Mouse (Mus musculus) forebrain, embryonic 15.5 days (tissue): ENCODE measurements around the gene Tnrc6a. TPM values are rescaled to one million over a fixed set of nuclear protein-coding genes. Genes with fewer than 3 reads are reported as not detected.

Experiments used
- ATAC-seq: fragments of 200-750 bp; cut with Nextera tagmentation; replicated peaks from 2 replicates; pipeline ENCODE4 v1.8.0; 2017; ENCODE audit warnings: mild to moderate bottlenecking, moderate TSS enrichment, moderate library complexity
- H3K27ac ChIP-seq: fragments of 300-500 bp; sonication (generic); replicated peaks from 2 replicates; pipeline ENCODE4 v1.5.1; 2015; ENCODE audit warnings: mild to moderate bottlenecking, inconsistent platforms
- H3K27me3 ChIP-seq: fragments of 300-500 bp; sonication (generic); 2 replicates; pipeline ENCODE4 v1.6.1; 2015; ENCODE audit warnings: inconsistent platforms
- H3K36me3 ChIP-seq: fragments of 300-500 bp; sonication (generic); 2 replicates; pipeline ENCODE4 v1.6.1; 2015; ENCODE audit warnings: mild to moderate bottlenecking, inconsistent platforms
- H3K4me1 ChIP-seq: fragments of 300-500 bp; sonication (generic); 2 replicates; pipeline ENCODE4 v1.6.1; 2015; ENCODE audit warnings: inconsistent platforms
- H3K4me2 ChIP-seq: fragments of 300-500 bp; sonication (generic); replicated peaks from 2 replicates; pipeline ENCODE4 v1.6.1; 2015; ENCODE audit warnings: mild to moderate bottlenecking, inconsistent platforms
- H3K4me3 ChIP-seq: fragments of 300-500 bp; sonication (generic); 2 replicates; pipeline ENCODE4 v1.5.1; 2015; ENCODE audit warnings: mild to moderate bottlenecking, inconsistent platforms
- H3K9ac ChIP-seq: fragments of 300-500 bp; sonication (generic); replicated peaks from 2 replicates; pipeline ENCODE4 v1.6.1; 2015; ENCODE audit warnings: mild to moderate bottlenecking, inconsistent platforms
- H3K9me3 ChIP-seq: fragments of 300-500 bp; sonication (generic); 2 replicates; pipeline ENCODE4 v1.6.1; 2016; ENCODE audit warnings: inconsistent platforms
- WGBS: fragments of 180-500 bp; shearing (Covaris S2); methylation state at CpG from one replicate; pipeline ENCODE4 v1.1.7; 2015; ENCODE audit warnings: mixed read lengths; 5-methylcytosine and 5-hydroxymethylcytosine counted together
- polyA plus RNA-seq: library from polyadenylated mRNA; unstranded; fragments of >200 nt; fragmentation: Nextera tagmentation; extraction: Ambion mirVana; gene quantifications from 2 replicates; pipeline ENCODE4 v1.2.1, GENCODE M21; 2015

Gene Tnrc6a
- polyA plus RNA-seq, 1 experiment from 2014 or later: 52.7 TPM

DNA sequence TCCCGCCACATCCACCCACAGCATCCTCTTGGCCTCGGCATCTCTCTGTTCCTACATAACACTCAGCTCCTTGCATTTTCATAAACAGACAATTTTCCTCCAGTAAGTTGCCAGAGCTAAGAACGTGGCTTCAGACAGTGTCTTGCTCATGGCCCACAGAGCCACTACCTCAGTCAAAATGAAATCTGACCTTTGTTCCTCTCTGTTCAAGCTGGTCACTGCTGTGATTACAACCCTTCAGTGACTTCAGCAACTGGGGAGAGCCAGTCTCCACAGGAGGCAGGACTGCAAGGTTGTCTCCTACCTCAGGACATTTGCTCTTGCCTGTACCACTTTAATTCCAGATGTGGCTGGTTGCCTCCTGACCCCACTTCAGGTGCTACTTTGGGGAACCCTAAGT, 75.5 kb downstream of the Tnrc6a start:
- H3K4me2 ChIP-seq: no peak overlapping the region
- H3K36me3 ChIP-seq: peaks cover 16% of the 10 kb centered on the region
- no peak overlapping the region for H3K9ac ChIP-seq
- no peak overlapping the region for H3K27ac ChIP-seq
- no peaks in the 10 kb centered on the region for H3K9me3 ChIP-seq
- H3K27me3 ChIP-seq: no peaks in the 10 kb centered on the region
- H3K4me1 ChIP-seq: no peaks in the 10 kb centered on the region
- 94% methylated on average over 3 of the region's 3 CpGs for whole genome bisulfite sequencing
- ATAC-seq: no peak
- H3K4me3 ChIP-seq: no peak overlapping the region

DNA sequence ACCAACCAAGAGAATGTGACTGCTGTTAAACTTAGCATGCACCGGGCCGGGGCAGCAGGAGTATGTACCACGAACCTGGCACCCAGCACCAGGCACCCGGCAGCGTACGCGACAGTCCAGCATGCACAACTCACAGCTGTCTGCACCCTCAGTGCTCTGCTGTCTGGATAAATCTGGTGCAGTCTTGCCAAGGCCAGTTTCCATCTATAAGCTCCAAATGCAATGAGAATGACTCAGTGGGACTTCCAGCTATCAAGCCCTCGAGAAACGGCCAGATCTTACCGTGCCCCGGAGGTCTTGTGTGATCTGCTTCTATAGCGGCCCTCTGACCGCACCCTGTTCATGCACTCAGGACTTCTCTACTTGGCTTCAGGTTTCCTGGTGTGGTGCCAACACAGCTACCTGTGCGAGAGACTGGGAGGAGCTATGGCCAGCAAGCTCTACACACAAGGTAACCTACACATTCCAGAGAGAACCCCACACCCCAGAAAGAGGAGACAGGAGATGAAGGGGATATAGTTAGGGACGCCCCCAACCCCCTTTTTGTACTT, 76.0 kb downstream of the Tnrc6a start:
- peaks cover 10% of the 10 kb centered on the region for H3K36me3 ChIP-seq
- H3K27me3 ChIP-seq: no peaks in the 10 kb centered on the region
- H3K9me3 ChIP-seq: no peaks in the 10 kb centered on the region
- H3K4me3 ChIP-seq: no peak overlapping the region
- 92% methylated on average over 15 of the region's 15 CpGs for WGBS
- no peak overlapping the region for H3K9ac ChIP-seq
- no peak overlapping the region for H3K4me2 ChIP-seq
- ATAC-seq: no peak
- no peaks in the 10 kb centered on the region for H3K4me1 ChIP-seq
- no peak overlapping the region for H3K27ac ChIP-seq

DNA sequence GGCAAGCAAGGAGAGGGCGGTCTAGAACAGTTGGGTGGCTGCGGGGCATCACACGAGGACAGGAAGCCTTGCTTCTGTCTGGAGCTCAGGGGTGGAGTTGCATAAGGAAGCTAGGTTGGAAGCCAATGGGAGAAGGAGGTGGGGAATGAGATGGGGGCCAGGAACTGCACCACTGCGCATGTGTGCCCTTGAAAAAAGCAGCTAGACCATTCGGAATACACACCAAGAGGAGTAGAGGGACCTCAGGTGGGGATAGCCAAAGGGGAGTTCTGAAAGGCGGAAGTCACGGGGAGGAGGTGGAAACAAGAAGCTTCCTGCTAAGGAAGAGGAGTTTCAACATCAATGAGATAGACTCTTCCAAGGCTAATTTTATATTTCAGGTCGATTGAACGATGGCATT, 77.0 kb downstream of the Tnrc6a start:
- no peak overlapping the region for H3K4me3 ChIP-seq
- WGBS: 84% methylated on average over 9 of the region's 9 CpGs
- no peaks in the 10 kb centered on the region for H3K4me1 ChIP-seq
- no peak for ATAC-seq
- no peak overlapping the region for H3K27ac ChIP-seq
- H3K9ac ChIP-seq: no peak overlapping the region
- peaks cover 3% of the 10 kb centered on the region; the same call in 1 of the 2 replicates for H3K36me3 ChIP-seq
- no peaks in the 10 kb centered on the region for H3K9me3 ChIP-seq
- no peak overlapping the region for H3K4me2 ChIP-seq
- no peaks in the 10 kb centered on the region for H3K27me3 ChIP-seq

DNA sequence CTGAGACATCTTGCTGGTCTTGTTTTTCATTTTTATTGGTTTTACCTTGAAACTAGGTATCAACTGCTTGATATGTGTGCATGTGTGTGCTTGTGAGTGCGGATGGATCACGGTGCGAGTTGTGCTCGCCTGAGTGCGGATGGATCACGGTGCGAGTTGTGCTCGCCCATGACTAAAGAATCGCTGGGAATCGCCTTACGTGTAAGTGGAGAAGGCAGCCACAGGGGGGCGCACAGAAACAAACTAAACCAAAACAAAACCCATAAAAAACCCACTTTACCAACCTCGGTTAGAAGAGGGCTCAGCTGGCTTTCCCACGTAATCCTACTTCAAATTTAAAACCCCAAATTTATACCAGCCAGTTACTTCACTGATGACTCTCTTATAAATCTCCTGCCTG, 81.6 kb downstream of the Tnrc6a start:
- Histone ChIP-seq H3K4me1 (no peaks in the 10 kb centered on the region), H3K27ac (no peak overlapping the region), H3K9ac (no peak overlapping the region), H3K36me3 (no peaks in the 10 kb centered on the region), H3K4me2 (no peak overlapping the region), H3K27me3 (no peaks in the 10 kb centered on the region), H3K9me3 (no peaks in the 10 kb centered on the region), H3K4me3 (no peak overlapping the region)
- no peak for ATAC-seq
- WGBS: 38% methylated on average over 14 of the region's 14 CpGs

DNA sequence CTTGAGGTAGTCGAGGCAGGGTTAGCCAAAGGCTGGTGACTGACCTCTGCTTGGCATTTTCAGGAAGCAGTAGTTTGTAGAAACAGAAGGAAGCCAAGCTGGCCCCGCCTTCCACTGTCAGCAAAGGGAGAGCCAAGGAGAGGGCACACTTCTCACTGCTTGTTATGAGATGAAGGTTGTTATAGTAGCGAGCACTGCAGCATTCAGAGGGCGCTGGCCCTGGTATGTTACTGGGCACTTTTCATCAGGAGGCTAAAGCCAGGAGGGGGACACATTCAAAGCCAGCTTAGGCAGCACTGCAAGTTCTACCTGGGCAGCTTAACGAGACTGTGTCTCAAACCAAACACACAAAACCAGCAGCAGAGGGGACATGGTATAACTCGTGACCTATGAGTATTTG, 83.9 kb downstream of the Tnrc6a start:
- Histone ChIP-seq H3K4me3 (no peak overlapping the region), H3K9ac (no peak overlapping the region), H3K36me3 (no peaks in the 10 kb centered on the region), H3K4me2 (no peak overlapping the region), H3K9me3 (no peaks in the 10 kb centered on the region), H3K4me1 (no peaks in the 10 kb centered on the region), H3K27ac (no peak overlapping the region), H3K27me3 (no peaks in the 10 kb centered on the region)
- no peak for ATAC-seq
- 77% methylated on average over 6 of the region's 6 CpGs for WGBS

DNA sequence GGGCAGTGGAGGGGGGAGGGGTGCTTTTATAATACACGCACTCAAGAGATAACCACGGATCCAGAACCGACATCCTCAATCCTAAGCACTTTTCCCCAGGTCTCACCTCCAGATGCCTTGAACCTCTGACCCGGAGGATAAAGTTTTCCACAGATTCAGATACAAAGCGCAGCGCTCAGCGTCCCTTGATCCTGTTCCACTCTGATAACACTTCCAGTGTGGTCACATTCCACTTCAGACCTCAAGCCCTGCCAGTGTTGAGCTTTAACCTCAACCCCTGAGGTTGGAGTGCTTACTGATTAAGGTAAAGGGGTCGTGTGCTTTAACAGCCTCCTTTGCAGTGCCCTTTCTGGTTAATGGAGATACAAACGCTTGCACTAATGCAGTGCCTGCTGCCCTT, 86.2 kb downstream of the Tnrc6a start:
- H3K27me3 ChIP-seq: no peaks in the 10 kb centered on the region
- no peak overlapping the region for H3K4me3 ChIP-seq
- no peaks in the 10 kb centered on the region for H3K4me1 ChIP-seq
- H3K9me3 ChIP-seq: no peaks in the 10 kb centered on the region
- ATAC-seq: no peak
- H3K27ac ChIP-seq: no peak overlapping the region
- no peaks in the 10 kb centered on the region for H3K36me3 ChIP-seq
- no peak overlapping the region for H3K9ac ChIP-seq
- no peak overlapping the region for H3K4me2 ChIP-seq
- whole genome bisulfite sequencing: 82% methylated on average over 9 of the region's 9 CpGs

DNA sequence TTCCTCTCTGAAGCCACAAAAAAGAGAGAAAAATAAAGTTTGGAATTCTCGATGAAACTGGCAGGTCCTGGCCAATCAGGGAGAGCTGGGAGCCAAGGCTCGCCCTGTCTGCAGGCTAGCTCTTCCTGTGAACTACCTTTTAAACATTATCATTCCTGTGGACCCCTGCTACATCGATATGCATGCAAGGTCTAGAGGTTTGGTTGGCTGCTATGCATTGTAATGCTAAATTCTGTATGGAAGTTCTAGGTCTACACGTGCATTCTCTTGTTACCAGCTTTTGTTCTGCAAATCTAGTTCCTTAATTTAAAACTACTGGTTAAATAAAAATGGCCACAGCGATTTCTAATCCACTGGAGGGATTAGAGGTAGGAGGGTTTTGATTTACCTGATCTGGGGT, 87.8 kb downstream of the Tnrc6a start:
- WGBS: 47% methylated on average over 5 of the region's 5 CpGs
- H3K36me3 ChIP-seq: no peaks in the 10 kb centered on the region
- no peak overlapping the region for H3K4me3 ChIP-seq
- no peaks in the 10 kb centered on the region for H3K4me1 ChIP-seq
- no peaks in the 10 kb centered on the region for H3K9me3 ChIP-seq
- no peak overlapping the region for H3K4me2 ChIP-seq
- no peak for ATAC-seq
- H3K27ac ChIP-seq: no peak overlapping the region
- H3K9ac ChIP-seq: no peak overlapping the region
- no peaks in the 10 kb centered on the region for H3K27me3 ChIP-seq

DNA sequence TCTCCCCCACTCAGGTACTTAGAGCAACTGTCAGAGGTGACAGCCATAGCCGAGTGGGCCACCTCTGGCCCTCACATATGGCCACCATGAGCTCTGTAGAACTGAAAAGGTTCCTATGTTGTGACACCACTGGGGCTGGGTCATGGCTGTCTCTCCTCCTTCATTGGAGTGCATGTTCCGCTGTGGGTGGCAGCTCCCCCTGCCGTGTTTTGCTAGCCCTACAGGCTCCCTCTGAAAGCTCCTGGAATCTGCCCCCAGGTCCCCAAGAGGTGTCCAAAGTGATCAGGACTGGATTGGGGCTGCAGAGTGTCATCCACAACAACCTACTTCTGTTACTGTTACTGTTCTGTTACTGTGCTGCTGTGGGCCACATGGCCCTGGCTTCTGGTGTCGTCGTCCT, 88.6 kb downstream of the Tnrc6a start:
- H3K27me3 ChIP-seq: no peaks in the 10 kb centered on the region

DNA sequence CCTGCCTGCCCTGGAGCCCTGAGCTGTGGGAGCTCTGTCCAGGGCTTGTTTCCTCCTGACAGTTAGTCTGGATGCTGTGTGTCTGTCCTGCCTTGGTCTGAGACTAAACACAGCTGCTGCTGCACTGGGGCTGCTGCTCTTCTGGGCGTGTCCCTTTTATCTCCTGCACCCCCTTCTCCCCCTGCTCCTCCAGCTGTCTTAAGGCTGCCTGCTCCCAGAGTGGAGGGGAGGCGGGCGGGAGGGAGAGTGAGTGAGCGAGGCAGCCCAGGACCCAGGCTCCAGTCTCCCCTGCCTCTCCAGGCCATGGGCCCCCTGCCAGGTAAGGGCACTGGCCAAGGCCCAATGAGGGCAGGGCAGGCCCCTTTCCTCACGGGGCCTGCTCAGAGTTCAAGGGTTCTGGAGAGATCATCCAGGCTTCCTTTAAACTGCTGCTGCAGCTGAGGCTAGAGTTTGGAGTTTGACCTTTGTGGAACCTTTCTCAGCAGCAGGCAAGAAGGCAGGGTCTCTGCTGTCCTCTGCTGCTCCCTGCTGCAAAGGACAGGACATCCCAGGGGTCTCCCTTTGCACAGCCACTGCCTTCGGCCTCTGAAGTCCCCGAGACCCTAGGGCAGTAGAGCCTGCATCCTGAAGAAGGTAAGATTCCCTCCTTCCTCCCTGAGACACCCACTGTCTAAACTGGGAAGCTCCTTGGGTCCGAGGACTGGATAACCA, 90.8 kb downstream of the Tnrc6a start, which contains the start of gene Slc5a11:
Gene Slc5a11 (plus strand): TSS at position 416 of the 711 bp plus-strand sequence.
- ATAC-seq: no peak
- Histone ChIP-seq H3K4me1 (no peaks in the 10 kb centered on the region), H3K27ac (no peak within 1 kb of the TSS), H3K36me3 (no peaks in the 10 kb centered on the region), H3K4me3 (no peak within 1 kb of the TSS), H3K27me3 (no peaks in the 10 kb centered on the region), H3K9ac (no peak within 1 kb of the TSS), H3K4me2 (no peak within 1 kb of the TSS), H3K9me3 (no peaks in the 10 kb centered on the region)
- WGBS: 30% methylated on average over 8 of the region's 8 CpGs

More for the DNA sequence above, 88.6 kb downstream of the Tnrc6a start:
- H3K36me3 ChIP-seq: no peaks in the 10 kb centered on the region
- H3K4me3 ChIP-seq: no peak overlapping the region
- H3K9ac ChIP-seq: no peak overlapping the region
- 84% methylated on average over 5 of the region's 5 CpGs for WGBS
- H3K27ac ChIP-seq: no peak overlapping the region
- no peaks in the 10 kb centered on the region for H3K9me3 ChIP-seq
- ATAC-seq: no peak
- no peaks in the 10 kb centered on the region for H3K4me1 ChIP-seq
- no peak overlapping the region for H3K4me2 ChIP-seq

DNA sequence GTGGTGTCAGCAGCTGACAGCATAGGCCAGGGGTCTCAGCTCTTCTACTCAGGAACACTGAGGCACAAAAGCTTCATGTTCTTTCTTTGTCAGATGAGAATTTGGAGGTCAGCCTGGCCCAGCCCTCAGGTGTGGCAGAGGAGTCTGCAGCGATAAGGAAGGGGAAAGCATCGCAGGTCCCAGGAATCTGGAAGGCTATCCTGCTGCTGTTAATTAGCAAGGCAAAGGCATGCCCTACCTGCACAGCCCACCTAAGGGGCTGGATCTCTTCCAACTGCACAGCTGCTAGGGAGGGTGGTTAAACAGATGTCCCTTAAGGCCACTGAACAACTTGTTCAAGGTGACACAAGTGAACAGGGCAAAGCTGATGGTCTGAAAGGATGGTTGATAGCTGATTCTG, 91.5 kb downstream of the Tnrc6a start:
- 60% methylated on average over 2 of the region's 2 CpGs for WGBS
- no peak for ATAC-seq
- Histone ChIP-seq H3K36me3 (no peaks in the 10 kb centered on the region), H3K4me2 (no peak overlapping the region), H3K9ac (no peak overlapping the region), H3K27me3 (no peaks in the 10 kb centered on the region), H3K27ac (no peak overlapping the region), H3K4me1 (no peaks in the 10 kb centered on the region), H3K4me3 (no peak overlapping the region), H3K9me3 (no peaks in the 10 kb centered on the region)

DNA sequence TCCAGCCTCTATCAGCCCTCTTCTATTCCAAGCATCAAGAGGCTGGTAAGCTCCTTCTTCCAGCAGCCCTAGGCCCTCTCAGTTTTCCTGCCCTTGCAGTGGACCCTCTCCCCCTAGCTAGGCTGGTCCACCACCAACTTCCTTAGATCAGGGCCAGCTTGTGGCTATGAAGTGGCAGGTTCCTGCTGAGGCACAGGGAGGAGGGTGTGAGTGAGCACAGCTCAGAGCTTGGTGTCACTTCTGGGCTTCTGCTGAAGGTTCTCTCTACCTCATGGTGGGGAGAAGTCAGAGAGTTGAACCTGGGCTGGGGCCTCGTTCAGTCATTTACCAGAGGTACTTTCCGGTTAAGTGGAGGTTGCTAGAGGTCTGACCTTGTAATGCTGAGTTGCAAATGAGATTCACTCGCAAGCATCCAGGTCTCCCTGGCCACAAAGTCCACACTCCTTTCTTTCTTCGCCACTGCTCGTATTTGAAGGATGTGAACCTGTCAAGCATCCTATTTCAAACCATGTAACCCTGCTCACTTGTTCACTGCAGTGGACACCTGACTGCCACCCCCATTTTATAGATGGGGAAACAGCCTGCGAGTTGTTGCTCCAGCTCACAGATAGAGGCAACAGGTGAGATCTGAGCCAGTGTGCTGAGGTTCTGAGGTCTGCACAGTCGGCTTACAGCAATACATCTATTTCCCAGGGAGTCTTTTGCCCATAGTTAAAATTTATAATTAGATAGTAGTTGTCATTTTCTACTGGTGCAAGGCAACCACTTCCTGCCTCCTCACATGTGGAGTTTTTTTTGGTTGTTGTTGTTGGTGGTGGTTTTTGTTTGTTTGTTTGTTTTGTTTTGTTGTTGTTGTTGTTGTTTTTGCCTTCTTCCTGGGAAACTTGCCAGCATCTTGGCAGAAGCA, 94.0 kb downstream of the Tnrc6a start:
- no peaks in the 10 kb centered on the region for H3K9me3 ChIP-seq
- H3K4me3 ChIP-seq: no peak overlapping the region
- H3K27me3 ChIP-seq: no peaks in the 10 kb centered on the region
- no peaks in the 10 kb centered on the region for H3K36me3 ChIP-seq
- no peak overlapping the region for H3K27ac ChIP-seq
- no peak for ATAC-seq
- H3K4me1 ChIP-seq: no peaks in the 10 kb centered on the region
- no peak overlapping the region for H3K4me2 ChIP-seq
- WGBS: 76% methylated on average over 7 of the region's 7 CpGs
- no peak overlapping the region for H3K9ac ChIP-seq

DNA sequence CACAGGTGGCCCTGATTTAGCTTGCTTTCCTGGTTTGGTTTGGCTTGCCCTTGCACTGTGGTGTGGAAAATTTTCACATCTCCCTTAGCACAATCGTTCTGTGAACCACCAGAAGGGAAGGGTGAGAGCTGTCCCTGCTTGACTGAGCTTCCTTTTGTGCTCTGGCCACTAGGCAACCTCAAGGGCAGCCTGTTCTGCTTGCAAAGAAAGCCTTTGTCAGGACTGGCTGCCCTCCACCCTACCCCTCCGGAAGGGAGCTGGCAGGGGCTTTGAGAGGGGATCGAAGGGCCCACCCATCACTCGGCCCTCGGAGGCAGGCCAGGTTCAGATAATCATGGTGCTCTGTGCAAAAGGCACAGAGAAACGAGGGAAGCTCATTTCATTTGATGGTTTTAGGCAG, 94.9 kb downstream of the Tnrc6a start:
- Histone ChIP-seq H3K9me3 (no peaks in the 10 kb centered on the region), H3K27ac (no peak overlapping the region), H3K4me1 (no peaks in the 10 kb centered on the region), H3K27me3 (no peaks in the 10 kb centered on the region), H3K36me3 (no peaks in the 10 kb centered on the region), H3K4me3 (no peak overlapping the region), H3K4me2 (no peak overlapping the region), H3K9ac (no peak overlapping the region)
- WGBS: 10% methylated on average over 6 of the region's 6 CpGs
- ATAC-seq: no peak
